Mouse (Mus musculus): ENCODE measurements at regions not wholly inside any gene's neighbourhood (a gene's known extent, or its start where the extent isn't known, plus 50 kb on each side); places are given as distances from the start of the nearest gene placed in this dataset.

- TF ChIP-seq POLR2A (IDR thresholded peaks at IDR 0.05; ENCODE audit: extremely low read depth, insufficient read depth, low read length) (no peak), CTCF (IDR thresholded peaks at IDR 0.05; ENCODE audit: low read depth, low read length) (no peak)
Measured at GRCm38 (mm10) chr2:159232266-159232665, 437.7 kb downstream of the Dhx35 start.
